11 mouse cellular contexts compared by ENCODE assay signal in the genomic region with DNA sequence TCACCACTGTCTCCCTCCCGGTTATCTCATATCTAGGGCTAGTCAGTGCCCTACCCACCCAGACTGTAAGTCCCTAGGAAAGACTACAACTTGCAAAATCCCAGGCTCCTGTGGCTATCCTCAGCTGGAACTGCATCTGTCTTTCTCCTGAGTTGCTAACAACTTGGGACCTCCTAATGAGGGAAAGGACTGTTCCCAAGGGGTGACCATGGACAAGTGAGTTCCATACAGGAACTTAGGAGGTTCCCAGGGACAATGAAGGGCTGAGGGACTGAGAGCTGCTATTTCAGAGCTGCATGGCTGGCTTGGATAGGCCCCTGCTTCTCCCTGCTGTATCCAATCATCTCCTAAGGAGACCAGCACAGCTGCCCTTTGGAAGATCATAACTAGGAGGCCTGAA. TPM values are rescaled to one million over a fixed set of nuclear protein-coding genes. Genes with fewer than 3 reads are reported as not detected.
DNase-seq lines count a peak whose midpoint lies in the region; ATAC-seq and TF ChIP-seq lines count a peak whose summit lies in the region.
"Had no signal": no experiment of that assay in that cellular context is flagged by ENCODE, and none has a peak within 500 bp of the region (broad histone marks: within the 10 kb centered on the region; RNA-seq: fewer than 3 reads in every experiment).

No protein-coding gene starts in this region.

- intact Hi-C loops in gastrocnemius, adult 2 months (cut with DNase I) = loop anchor here (2.0 kb wide), 1 partner anchor 16 kb away; no protein-coding TSS in a partner anchor
- intact Hi-C loops in gastrocnemius, postnatal 14 days (cut with DNase I; ENCODE audit: low total_unique reads) = no loop called here

- WGBS in lung, embryonic 14.5 days = 44% methylated on average over 1 of the region's 1 CpGs
- WGBS in lung, adult 2 months = 36% methylated on average over 1 of the region's 1 CpGs
- 22% methylated on average over 1 of the region's 1 CpGs for WGBS in hindbrain, embryonic 16.5 days

- 0 out of 2 replicates have a peak overlapping the region, but pooled peaks have one; percentile 1 for H3K4me2 ChIP-seq in lung, embryonic 14.5 days
- H3K4me2 ChIP-seq in hindbrain, embryonic 16.5 days (ENCODE audit: low read length) = peak overlapping the region; percentile 91

- peak overlapping the region; percentile 98 for H3K27ac ChIP-seq in gastrocnemius, adult 2 months
- H3K27ac ChIP-seq in lung, embryonic 14.5 days (ENCODE audit: low read depth) = no peak overlapping the region
- no peak overlapping the region for H3K27ac ChIP-seq in hindbrain, embryonic 16.5 days (ENCODE audit: low read depth, low read length)

- H3K9me3 ChIP-seq in lung, embryonic 14.5 days (ENCODE audit: low read depth, low read length) = no peaks in the 10 kb centered on the region
- H3K9me3 ChIP-seq in hindbrain, embryonic 16.5 days (ENCODE audit: control insufficient read depth, low read length) = no peaks in the 10 kb centered on the region

- no peak overlapping the region for H3K9ac ChIP-seq in lung, embryonic 14.5 days
- peak overlapping the region; percentile 47 for H3K9ac ChIP-seq in hindbrain, embryonic 16.5 days (ENCODE audit: low read depth, low read length)

- no peaks in the 10 kb centered on the region for H3K4me1 ChIP-seq in lung, embryonic 14.5 days (ENCODE audit: insufficient read depth)
- H3K4me1 ChIP-seq in lung, adult 2 months (ENCODE audit: control insufficient read depth, insufficient read depth, low read length) = peaks cover 8% of the 10 kb centered on the region
- H3K4me1 ChIP-seq in hindbrain, embryonic 16.5 days (ENCODE audit: control insufficient read depth, insufficient read depth, low read depth, low read length) = peaks cover 27% of the 10 kb centered on the region

- TF ChIP-seq CTCF in gastrocnemius, adult 2 months (IDR thresholded peaks at IDR 0.05) = no peak
- TF ChIP-seq CTCF in lung, embryonic 14.5 days (IDR thresholded peaks at IDR 0.05; ENCODE audit: low read depth) = no peak
- no peak for TF ChIP-seq CTCF in lung, adult 2 months (IDR thresholded peaks at IDR 0.05; ENCODE audit: insufficient read depth, low read length)

- no peak for TF ChIP-seq POLR2A in lung, adult 2 months (IDR thresholded peaks at IDR 0.05; ENCODE audit: borderline replicate concordance, extremely low read depth, low read depth, low read length)

- no peaks in the 10 kb centered on the region for H3K27me3 ChIP-seq in lung, embryonic 14.5 days (ENCODE audit: insufficient read depth, low read length)
- H3K27me3 ChIP-seq in hindbrain, embryonic 16.5 days (replicated peaks; ENCODE audit: control insufficient read depth, insufficient read depth, low read length) = no peaks in the 10 kb centered on the region

- ATAC-seq in lung, embryonic 14.5 days (ENCODE audit: insufficient read depth) = no peak
- ATAC-seq in hindbrain, embryonic 16.5 days = no peak
- ATAC-seq: CD4-positive, CD25-positive, alpha-beta regulatory T cell, adult 4 months had no signal

- peak overlapping the region; percentile 99 for H3K4me3 ChIP-seq in gastrocnemius, adult 2 months
- H3K4me3 ChIP-seq in lung, embryonic 14.5 days (ENCODE audit: low read depth, low read length) = no peak overlapping the region
- no peak overlapping the region for H3K4me3 ChIP-seq in lung, adult 2 months (replicated peaks; ENCODE audit: extremely low read depth, low read depth, low read length)
- peak overlapping the region; percentile 29 for H3K4me3 ChIP-seq in hindbrain, embryonic 16.5 days (ENCODE audit: low read length)

- H3K36me3 ChIP-seq in lung, embryonic 14.5 days (ENCODE audit: insufficient read depth) = 0 out of 2 replicates have a peak, but pooled peaks cover 3% of the 10 kb centered on the region
- peaks cover 7% of the 10 kb centered on the region for H3K36me3 ChIP-seq in hindbrain, embryonic 16.5 days (ENCODE audit: control insufficient read depth, insufficient read depth, low read length)

- no peak for DNase-seq in gastrocnemius, adult 2 months
- no peak for DNase-seq in gastrocnemius, postnatal 14 days
- no peak for DNase-seq in lung, embryonic 14.5 days
- DNase-seq in lung, adult 2 months = no peak
- peak; percentile 11 for DNase-seq in retina, embryonic 14.5 days (ENCODE audit: low spot score)
- no peak for DNase-seq in embryo, embryonic 10.5 days (ENCODE audit: low spot score)
- no peak for DNase-seq in left cerebral cortex, adult 8-10 months (ENCODE audit: low spot score in 2 of 2)
- DNase-seq: gastrocnemius, postnatal 36 days; thymus, postnatal 36 days had no signal

RNA-seq across cellular contexts. Expression of a gene that starts 1.8 kb away (rescaled TPM):
- total RNA-seq in gastrocnemius, adult 2 months (2021) = 100 to 1,000 TPM; 130 to 160 TPM
- 10 to 100 TPM; 86.4 to 95.0 TPM for total RNA-seq in gastrocnemius, postnatal 14 days (2021)
- polyA plus RNA-seq in lung, embryonic 14.5 days (2014; fragmentation: Nextera tagmentation; extraction: Ambion mirVana) = 32.2 and 34.1 TPM in 2 replicates
- polyA plus RNA-seq in lung, adult 2 months (2012; rRNA removed) = 96.4 and 109 TPM in 2 replicates
- polyA plus RNA-seq in hindbrain, embryonic 16.5 days (2015; fragmentation: Nextera tagmentation; extraction: Ambion mirVana) = 244 and 276 TPM in 2 replicates
- 100 to 1,000 TPM; 271 to 315 (median 292) TPM for total RNA-seq in left cerebral cortex, adult 8-10 months (2022)

RNA-seq across cellular contexts. Expression of a gene that starts 12.3 kb away (rescaled TPM):
- total RNA-seq in gastrocnemius, adult 2 months (2021) = 10 to 100 TPM; 11.1 to 16.8 TPM
- total RNA-seq in gastrocnemius, postnatal 14 days (2021) = 10 to 100 TPM; 16.8 to 17.7 TPM
- polyA plus RNA-seq in lung, embryonic 14.5 days (2014; fragmentation: Nextera tagmentation; extraction: Ambion mirVana) = 103 and 106 TPM in 2 replicates
- 16.1 and 27.7 TPM in 2 replicates for polyA plus RNA-seq in lung, adult 2 months (2012; rRNA removed)
- polyA plus RNA-seq in hindbrain, embryonic 16.5 days (2015; fragmentation: Nextera tagmentation; extraction: Ambion mirVana) = 61.9 and 64.7 TPM in 2 replicates
- total RNA-seq in left cerebral cortex, adult 8-10 months (2022) = 10 to 100 TPM; 47.2 to 60.3 (median 55.7) TPM

RNA-seq across cellular contexts. Expression of a gene that starts 19.3 kb away (rescaled TPM):
- 100 to 1,000 TPM; 148 to 150 TPM for total RNA-seq in gastrocnemius, adult 2 months (2021)
- 100 to 1,000 TPM; 126 to 131 TPM for total RNA-seq in gastrocnemius, postnatal 14 days (2021)
- polyA plus RNA-seq in lung, embryonic 14.5 days (2014; fragmentation: Nextera tagmentation; extraction: Ambion mirVana) = 167 and 171 TPM in 2 replicates
- 110 and 112 TPM in 2 replicates for polyA plus RNA-seq in lung, adult 2 months (2012; rRNA removed)
- 253 and 288 TPM in 2 replicates for polyA plus RNA-seq in hindbrain, embryonic 16.5 days (2015; fragmentation: Nextera tagmentation; extraction: Ambion mirVana)
- 100 to 1,000 TPM; 134 to 142 (median 140) TPM for total RNA-seq in left cerebral cortex, adult 8-10 months (2022)

RNA-seq across cellular contexts. Expression of a gene that starts 19.4 kb away (rescaled TPM):
- 10 to 100 TPM; 16.2 to 20.5 TPM for total RNA-seq in gastrocnemius, adult 2 months (2021)
- 10 to 100 TPM; 17.6 to 19.4 TPM for total RNA-seq in gastrocnemius, postnatal 14 days (2021)
- 70.2 and 84.2 TPM in 2 replicates for polyA plus RNA-seq in lung, embryonic 14.5 days (2014; fragmentation: Nextera tagmentation; extraction: Ambion mirVana)
- 4.8 and 9.1 TPM in 2 replicates for polyA plus RNA-seq in lung, adult 2 months (2012; rRNA removed)
- polyA plus RNA-seq in hindbrain, embryonic 16.5 days (2015; fragmentation: Nextera tagmentation; extraction: Ambion mirVana) = 64.7 and 69.1 TPM in 2 replicates
- total RNA-seq in left cerebral cortex, adult 8-10 months (2022) = 10 to 100 TPM; 17.2 to 23.0 (median 20.3) TPM

RNA-seq across cellular contexts. Expression of a gene that starts 34.5 kb away (rescaled TPM):
- 1 to 10 TPM; 2.0 to 3.2 TPM for total RNA-seq in gastrocnemius, adult 2 months (2021)
- total RNA-seq in gastrocnemius, postnatal 14 days (2021) = 1 to 10 TPM; 2.9 to 3.7 TPM
- 23.8 and 28.2 TPM in 2 replicates for polyA plus RNA-seq in lung, embryonic 14.5 days (2014; fragmentation: Nextera tagmentation; extraction: Ambion mirVana)
- polyA plus RNA-seq in lung, adult 2 months (2012; rRNA removed) = 30.8 and 41.5 TPM in 2 replicates
- polyA plus RNA-seq in hindbrain, embryonic 16.5 days (2015; fragmentation: Nextera tagmentation; extraction: Ambion mirVana) = 96.9 and 100 TPM in 2 replicates
- 10 to 100 TPM; 21.7 to 37.2 (median 27.8) TPM for total RNA-seq in left cerebral cortex, adult 8-10 months (2022)

Comparison
In these comparisons a context has a peak if more than half of its experiments do, and no peak if none do; other contexts are left out.
1. H3K4me3 ChIP-seq: peak in gastrocnemius, adult 2 months (single experiment) and hindbrain, embryonic 16.5 days (single experiment); none in lung, embryonic 14.5 days (single experiment) and lung, adult 2 months (single experiment).